Mouse (Mus musculus): ENCODE measurements around the gene Hist1h3c.
"Not testable (repeated sequence)": the region's sequence is repeated elsewhere in the genome, so short reads cannot be mapped to it uniquely, and the experiment has no call there.

The Hist1h3c gene

DNA sequence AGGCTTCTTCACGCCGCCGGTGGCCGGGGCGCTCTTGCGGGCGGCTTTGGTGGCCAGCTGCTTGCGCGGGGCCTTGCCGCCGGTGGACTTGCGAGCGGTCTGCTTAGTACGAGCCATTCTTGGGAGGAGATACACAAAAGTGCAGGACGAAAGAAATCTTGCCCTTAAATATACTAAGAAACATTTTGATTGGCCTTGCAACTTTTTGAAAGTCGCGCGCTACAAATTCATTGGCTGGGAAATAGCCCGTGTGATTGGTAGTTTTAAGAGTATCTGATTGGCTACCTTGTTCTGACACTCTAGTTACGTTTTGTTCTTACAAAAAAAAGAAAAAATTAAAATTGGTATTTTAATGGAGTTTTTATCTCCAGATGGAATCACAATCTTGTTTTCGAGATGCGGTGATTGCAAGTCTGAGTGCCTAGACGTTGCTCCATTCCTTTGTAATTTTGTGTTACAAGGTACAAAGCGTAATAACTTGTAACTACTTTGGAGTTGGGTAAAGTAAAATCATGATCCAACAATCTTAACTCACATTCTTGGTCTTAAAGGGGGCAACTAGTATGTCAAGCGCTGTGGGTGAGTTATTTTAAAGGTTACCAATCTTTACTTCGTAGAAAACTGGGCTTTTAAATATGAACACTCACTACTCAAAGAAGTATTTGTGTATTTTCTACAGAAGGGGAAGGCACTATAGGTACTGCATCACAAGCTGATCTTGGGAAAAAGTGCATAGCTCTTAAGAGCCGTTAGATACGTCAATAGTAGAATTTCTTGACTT, at the start of gene Hist1h3c:
Hist1h3c (minus strand) TSS at position 222 of the 781 bp plus-strand sequence.
- peak; percentile 72 to 82 for DNase-seq (ENCODE audit: low spot score in 2 of 2)

DNA sequence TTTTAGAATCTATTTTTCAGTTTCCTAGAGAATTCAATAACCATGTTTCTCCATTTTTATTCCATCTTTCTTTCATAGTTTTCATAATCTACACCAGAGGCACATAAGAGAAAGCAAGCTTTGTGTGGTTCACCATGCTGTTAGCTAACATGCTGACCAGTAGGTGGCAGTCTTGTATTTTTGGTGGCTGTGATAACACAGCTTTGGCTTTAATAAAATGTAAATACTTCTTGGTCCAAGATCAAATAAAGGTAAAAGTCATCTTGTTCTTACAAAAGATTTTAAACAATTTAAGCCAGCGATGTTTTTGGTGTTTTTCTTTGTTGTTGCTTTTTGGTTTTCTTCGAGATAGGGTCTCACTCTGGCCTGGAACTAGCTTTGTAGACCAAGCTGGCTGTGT, 47.1 kb upstream of the Hist1h3c start:
- peak; percentile 6 to 23 for DNase-seq (ENCODE audit: low spot score in 2 of 2)

DNA sequence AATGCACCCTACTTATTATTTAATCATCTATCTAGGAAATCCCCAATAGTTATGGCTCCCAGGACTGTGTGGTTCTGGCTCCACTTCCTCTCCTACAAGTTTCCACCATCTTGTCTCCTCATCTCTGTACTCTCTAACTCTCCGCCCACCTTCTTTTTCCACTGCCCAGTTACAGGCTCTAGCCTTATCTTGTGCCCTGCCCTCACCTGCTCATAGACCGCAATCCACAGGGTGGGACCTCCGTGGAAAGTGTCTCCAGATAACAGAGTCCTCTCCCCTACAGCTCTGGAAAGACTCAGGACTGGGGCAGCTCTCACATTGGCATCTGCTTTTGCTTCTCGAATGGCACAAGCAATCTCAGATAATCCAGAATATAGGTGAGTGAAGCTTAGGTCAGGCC, 33.6 kb upstream of the Hist1h3c start:
- DNase-seq (ENCODE audit: low spot score in 2 of 2), result no peak

DNA sequence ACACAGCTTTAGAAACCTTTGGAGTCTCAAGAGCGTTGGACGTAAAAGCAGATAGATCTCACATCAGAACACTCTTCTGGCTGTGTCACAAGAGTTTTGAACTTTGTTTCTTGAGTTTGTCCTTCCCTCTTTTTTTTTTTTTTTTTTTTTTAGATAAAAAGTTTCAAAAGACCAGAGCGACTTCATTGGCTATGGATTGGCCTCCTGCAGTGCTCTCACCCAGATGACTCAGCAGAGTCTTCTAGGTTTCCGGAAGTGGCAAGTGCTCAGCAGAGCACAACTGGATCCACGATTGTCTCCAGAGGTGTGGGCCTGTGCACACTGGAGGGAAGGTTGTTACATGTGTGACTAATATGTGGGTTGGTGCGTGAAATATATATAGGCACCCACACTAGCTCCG, 32.9 kb upstream of the Hist1h3c start:
- no peak for DNase-seq (ENCODE audit: low spot score in 2 of 2)

DNA sequence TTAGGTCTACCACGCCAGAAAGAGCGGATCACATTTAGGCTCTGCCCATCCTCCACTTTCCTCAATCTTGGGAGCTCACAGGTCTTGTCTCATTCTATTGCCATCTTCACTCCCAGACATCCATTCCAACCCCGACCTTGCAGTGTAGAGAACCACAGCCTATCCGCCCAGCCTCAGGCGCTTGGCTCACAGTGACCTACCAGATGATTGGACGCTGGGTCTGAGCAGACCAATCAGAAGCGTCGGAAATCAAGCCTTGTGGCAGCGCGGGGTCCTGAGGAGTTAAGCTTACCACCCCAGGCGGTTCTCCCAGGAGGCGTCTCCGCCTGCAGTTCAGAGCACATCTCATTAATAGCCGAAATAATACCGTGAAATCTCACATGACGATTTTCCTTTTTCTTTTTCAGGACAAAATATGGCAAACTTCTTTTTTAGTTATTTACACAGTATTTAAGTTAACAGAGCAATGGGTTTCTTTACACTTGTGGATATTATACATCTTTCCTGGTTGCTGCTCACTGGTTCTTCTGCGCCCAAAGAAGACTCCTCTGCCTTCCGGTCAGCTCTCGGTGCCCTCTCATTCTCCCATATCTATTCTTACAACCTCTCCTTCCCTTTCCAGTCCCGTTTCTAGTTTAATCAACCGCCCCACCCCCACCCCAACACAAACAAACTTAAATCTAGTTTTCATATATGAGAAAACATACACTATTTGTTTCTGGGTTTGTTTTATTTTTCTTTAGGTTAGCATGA, 27.3 kb upstream of the Hist1h3c start:
- DNase-seq (ENCODE audit: low spot score in 2 of 2), result no peak

DNA sequence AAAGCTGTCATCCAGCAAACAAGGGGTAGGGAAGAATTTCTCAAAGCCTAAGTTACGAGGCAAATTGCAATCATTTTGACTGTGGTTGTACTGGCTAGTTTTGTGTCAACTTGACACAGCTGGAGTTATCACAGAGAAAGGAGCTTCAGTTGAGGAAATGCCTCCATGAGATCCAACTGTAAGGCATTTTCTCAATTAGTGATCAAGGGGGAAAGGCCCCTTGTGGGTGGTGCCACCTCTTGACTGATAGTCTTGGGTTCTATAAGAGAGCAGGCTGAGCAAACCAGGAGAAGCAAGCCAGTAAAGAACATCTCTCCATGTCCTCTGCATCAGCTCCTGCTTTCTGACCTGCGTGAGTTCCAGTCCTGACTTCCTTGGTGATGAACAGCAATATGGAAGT, 24.2 kb upstream of the Hist1h3c start, which contains the start of gene Trim38:
Trim38 (plus strand) TSS at position 301 of the 400 bp plus-strand sequence.
- DNase-seq (ENCODE audit: low spot score in 2 of 2), result not testable (repeated sequence)

DNA sequence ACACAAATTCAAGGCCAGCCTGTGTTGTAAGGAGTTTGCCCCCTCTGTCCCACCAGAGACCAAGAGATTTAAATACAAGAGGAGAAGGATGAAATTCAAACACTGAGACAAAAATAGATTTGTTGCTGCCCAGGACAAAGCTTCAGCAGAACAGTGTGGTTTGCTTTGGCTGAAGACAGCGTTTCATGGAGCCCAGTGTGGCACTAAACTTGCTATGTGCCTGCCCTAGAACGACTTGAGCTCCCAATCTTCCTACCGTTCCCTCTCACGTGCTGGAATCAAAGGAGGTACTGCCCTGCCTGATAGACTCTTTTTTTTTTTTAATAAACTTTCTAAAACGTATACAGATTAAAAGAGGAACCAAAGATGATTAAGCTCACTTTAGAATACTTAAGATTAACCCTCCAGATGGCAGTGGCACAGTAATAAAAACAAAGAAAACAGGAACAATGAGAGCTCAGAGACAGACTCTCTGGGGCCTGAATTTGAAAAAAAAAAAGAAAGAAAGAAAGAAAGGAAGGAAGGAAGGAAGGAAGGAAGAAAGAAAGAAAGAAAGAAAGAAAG, 23.5 kb upstream of the Hist1h3c start:
- DNase-seq (ENCODE audit: low spot score in 2 of 2), result no peak

DNA sequence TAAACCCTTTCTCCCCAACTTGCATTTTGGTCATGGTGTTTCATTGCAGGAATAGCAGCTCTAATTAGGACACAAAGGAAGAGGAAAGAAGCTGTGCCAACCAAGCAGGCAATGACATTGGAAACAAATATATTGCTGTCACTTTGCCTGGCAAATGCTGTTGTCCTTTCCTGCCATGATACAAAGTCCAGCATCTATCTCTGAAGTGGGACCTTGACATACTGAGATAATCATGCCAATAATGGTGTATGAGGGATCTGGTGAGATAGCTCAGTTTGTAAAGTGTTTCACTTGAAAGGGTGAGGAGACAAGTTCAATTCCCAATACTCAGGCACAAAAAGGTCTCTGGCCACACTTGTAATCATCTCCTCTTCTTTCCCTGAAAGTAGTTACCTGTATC, 21.4 kb upstream of the Hist1h3c start:
- no peak for DNase-seq (ENCODE audit: low spot score in 2 of 2)

DNA sequence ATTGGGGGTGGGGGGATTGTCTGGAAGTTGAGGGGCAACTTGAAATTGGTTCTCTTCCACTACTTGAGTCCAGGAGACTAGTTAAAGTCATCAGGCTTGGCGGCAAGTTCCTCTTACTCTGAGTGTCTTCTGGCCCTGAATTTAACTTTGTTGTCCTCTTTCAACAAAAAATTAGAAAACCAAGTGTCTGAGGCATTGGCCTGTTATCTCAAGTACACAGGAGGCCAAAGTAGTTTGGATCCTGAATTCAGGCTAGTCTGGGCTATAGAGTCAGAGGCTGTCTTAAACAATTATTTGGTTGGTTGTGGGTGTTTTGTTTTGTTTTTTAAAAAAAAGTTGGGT, 19.7 kb upstream of the Hist1h3c start:
- no peak for DNase-seq (ENCODE audit: low spot score in 2 of 2)

DNA sequence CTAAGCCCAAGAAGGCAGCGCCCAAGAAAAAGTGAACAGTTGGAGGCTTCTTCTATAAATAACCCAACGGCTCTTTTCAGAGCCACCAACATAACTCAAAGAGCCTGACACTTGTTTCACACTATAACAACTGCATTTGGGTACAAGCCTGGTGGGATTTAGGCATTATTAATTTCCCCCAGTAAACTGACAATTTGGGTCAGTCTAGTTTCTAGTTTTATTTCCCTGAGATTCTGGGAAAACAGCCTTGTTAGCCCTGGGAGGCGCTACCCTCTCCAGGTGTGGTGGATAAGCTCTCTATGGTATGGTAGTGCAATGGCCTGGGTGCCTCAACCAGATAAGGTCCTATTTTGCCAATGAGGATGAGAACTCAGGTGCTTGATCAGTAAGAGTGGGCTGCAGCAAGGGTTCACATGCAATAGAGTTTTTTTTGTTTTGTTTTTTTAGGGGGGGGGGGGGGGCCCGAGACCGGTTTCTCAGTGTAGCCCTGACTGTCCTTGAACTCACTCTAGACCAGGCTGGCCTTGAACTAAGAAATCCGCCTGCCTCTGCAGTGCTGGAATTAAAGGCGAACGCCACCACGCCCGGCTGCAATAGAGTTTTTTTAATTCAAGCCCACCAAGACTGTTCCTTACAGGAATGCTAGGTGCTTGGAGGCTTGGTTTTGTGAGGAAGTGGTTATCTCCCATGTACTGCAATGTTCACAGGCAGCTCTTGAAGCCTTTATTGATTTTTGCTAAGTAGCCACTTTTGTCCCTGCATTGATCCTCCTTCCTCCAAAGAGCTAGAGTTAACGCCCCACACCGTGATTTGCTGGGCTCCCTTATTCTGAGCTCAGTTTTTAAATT, 19.1 kb upstream of the Hist1h3c start:
- DNase-seq (ENCODE audit: low spot score in 2 of 2), result no peak

DNA sequence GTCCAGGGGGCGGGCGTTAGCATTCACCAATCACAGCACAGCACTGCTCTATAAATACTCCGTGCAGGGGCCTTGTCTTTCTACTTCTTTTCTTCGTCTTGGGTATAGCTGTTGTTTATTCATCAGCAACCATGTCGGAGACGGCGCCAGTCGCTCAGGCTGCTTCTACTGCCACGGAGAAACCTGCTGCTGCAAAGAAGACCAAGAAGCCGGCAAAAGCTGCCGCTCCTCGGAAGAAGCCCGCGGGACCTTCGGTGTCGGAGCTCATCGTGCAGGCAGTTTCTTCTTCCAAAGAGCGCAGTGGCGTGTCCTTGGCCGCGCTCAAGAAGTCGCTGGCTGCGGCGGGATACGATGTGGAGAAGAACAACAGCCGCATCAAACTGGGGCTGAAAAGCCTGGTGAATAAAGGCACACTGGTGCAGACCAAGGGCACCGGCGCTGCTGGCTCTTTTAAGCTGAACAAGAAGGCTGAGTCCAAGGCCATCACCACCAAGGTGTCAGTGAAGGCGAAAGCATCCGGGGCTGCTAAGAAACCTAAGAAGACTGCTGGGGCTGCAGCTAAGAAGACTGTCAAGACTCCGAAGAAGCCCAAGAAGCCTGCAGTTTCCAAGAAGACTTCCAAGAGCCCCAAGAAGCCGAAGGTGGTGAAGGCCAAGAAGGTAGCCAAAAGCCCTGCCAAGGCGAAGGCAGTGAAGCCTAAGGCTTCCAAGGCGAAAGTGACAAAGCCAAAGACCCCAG, 18.4 kb upstream of the Hist1h3c start, which contains the start of gene Hist1h1a:
Hist1h1a (plus strand) TSS at position 81 of the 738 bp plus-strand sequence.
- peak; percentile 65 to 81 for DNase-seq (ENCODE audit: low spot score in 2 of 2)

DNA sequence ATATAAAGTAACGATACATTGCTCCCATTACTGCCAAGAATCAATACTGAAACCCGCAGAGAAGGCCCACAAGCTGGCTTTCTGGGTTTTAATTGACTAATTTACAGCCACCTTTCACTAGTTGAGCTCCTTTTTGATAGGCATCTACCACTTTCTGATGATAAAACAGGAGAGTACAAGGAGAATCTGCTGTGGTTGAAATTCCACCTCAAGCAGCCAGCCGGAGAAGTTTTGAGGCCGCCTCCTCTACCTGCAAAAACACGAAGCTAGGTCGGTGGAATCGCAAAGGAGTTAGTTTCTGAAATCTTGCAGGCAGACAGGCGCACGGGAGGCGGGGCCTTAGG, 17.8 kb upstream of the Hist1h3c start:
- DNase-seq (ENCODE audit: low spot score in 2 of 2), result no peak

DNA sequence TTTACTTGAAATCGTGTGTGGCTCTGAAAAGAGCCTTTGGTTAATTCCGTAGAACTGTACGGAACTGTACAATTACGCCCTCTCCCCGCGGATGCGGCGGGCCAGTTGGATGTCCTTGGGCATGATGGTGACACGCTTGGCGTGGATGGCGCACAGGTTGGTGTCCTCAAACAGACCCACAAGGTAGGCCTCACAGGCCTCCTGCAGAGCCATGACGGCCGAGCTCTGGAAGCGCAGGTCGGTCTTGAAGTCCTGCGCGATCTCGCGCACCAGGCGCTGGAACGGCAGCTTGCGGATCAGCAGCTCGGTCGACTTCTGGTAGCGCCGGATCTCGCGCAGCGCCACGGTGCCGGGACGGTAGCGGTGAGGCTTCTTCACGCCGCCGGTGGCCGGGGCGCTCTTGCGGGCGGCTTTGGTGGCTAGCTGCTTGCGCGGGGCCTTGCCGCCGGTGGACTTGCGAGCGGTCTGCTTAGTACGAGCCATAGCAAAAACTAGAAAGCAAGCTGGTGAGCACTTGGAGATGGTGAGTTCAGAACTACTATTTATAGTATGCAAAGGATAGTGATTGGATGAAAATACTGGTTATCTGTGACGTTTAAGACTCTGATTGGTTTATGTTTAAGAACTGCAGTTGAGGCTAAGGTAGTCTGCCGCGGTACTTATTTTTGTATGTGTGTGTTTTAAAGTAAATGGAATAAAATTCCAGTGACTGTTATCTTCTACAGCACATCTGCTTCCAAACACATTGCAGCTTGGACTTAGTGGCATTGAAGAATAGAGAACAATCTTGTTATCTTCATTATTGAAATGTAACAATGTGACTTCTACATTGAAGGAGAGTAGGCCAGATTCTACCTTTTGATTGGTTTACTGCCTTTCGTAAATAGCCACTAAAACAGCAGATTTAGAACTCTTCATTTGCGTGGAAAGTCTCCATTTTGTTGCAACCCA, 16.7 kb upstream of the Hist1h3c start, which contains the start of gene Hist1h3a:
Hist1h3a (minus strand) TSS at position 516 of the 951 bp plus-strand sequence.
- DNase-seq (ENCODE audit: low spot score in 2 of 2), result not testable (repeated sequence)

DNA sequence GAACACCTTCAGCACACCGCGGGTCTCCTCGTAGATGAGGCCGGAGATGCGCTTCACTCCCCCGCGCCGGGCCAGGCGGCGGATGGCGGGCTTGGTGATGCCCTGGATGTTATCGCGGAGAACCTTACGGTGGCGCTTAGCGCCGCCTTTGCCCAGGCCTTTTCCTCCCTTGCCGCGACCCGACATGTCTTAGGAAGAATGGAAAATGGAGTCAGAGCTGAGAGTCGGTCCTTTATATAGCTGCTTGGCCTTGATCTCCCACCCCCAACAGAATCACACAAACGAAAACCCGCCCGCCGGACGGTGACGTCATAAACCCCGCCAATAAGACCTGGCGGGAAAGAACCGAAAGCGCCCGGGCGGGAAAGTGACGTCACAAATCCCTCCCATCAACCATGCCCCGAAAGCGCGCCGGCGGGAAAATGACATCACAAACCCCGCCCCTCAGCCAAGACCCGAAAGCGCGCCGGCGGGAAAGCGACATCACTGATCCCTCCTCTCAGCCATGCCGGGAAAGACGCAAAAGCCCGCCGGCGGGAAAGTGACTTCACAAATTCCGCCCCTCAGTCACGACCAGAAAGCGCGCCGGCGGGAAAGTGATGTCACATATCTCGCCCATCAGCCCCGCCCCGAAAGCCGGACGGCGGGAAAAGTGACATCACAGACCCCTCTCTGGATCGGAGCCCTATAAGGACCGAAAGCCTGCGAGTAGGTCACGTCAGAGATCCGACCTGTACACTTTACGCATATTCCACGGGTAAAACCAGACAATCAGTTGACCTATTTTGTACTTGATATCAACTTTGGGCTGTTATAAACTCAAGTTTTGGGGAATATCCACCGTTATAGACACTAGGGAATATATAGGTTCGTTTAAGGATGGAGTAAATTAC, 15.8 kb upstream of the Hist1h3c start, which contains the start of gene Hist1h4a:
Hist1h4a (minus strand) TSS at position 259 of the 893 bp plus-strand sequence.
- DNase-seq (ENCODE audit: low spot score in 2 of 2), result peak; percentile 96 to 98

DNA sequence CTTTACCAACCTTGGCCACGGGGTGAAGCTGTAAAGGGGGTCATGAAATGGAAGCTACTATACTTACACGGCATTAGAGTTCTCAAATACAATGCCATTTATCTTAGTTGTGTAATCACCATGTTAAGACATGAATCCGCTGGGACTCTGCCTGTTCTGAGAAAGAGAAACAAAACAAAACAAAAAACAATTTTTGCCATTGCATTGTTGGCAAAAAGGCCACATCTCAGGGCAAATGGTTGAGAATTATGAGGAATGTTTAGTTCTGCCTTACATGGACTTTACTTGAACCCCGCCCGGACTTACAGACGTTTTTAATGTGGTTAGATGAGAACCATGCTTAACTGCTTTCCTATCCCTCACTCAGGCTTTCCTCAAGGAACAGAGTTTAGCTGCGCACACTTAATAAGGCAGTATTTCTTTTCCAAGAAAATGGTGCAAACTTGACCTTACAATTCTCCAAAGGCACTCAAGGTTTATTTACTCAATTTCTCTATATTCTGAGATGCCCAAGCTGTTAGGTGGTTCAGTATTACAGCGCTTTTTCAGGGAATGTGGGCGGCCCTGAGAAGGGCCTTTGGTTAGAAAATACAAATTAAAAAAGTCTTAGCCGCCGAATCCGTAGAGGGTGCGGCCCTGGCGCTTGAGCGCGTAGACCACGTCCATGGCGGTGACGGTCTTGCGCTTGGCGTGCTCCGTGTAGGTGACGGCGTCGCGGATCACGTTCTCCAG, 15.0 kb upstream of the Hist1h3c start:
- DNase-seq (ENCODE audit: low spot score in 2 of 2), result no peak

DNA sequence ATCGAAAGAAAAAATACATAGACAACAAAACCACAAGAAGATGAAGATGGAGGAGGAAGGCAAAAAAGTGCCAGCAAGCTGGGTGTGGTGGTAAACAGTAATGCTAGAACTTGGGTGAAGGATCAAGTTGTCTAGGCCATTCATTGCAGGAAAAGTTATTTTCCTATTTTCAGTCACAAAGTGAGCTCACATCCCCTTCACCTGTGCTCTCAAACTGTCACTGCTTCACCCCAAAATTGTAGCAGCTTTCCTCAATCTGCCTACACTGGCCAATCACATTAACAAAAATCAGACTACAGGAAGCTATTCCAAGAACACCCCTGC, 14.5 kb upstream of the Hist1h3c start:
- DNase-seq (ENCODE audit: low spot score in 2 of 2), result no peak

DNA sequence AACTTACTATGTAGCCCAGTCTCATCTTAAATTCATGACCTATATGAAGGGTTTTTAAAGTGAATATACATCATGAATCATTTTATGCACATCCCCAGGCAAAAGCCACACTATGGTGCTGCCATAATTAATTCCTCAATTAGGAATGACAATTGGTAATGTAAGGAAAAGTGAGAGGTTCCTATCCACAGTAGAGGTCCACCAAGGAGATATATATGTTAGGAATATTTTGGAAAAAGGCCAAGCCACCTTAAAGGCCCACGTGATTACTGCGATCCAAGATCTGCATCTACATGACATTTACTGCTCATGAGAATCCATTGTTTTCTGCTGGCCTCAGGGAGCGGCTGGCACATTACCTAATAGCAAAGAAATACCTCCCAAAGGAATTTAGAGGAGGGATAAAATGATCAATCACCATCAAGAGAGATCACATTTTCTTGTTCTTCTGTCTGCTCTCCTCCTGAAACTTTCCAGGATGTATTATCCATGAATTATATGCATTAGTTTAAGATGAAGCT, 13.9 kb upstream of the Hist1h3c start:
- no peak for DNase-seq (ENCODE audit: low spot score in 2 of 2)

DNA sequence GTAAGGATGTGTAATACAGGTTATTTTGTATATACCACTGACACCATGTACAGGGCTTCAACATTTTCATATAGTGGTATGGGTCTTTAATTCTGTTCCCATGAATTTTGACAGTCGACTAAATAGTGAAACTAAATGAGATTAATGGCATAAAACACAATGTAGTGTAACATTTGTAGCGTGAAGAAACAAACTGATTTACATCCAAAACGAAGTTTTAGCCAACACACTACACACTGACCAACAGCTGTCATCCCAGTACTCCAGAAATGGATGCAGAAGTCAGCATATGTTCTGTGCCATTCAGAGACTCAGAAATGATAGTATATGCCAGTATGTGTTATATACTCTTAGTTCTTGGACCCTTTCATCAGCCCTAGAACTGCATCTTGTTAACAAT, 12.5 kb upstream of the Hist1h3c start:
- no peak for DNase-seq (ENCODE audit: low spot score in 2 of 2)
